Mouse (Mus musculus) embryonic fibroblast, embryonic 13.5 days (primary cell): ENCODE results near the gene Ccdc155. TPM values are rescaled to one million over a fixed set of nuclear protein-coding genes. Genes with fewer than 3 reads are reported as not detected.

Experiments used
- H3K27ac ChIP-seq: 2 replicates; pipeline ENCODE4 v1.5.1; 2012; ENCODE audit warnings: low read length, control low read depth, inconsistent platforms; ENCODE audit not compliant: insufficient read depth
- H3K4me1 ChIP-seq: 2 replicates; pipeline ENCODE4 v1.6.1; 2011; ENCODE audit warnings: low read length; ENCODE audit not compliant: control insufficient read depth, insufficient read depth
- H3K4me3 ChIP-seq: 2 replicates; pipeline ENCODE4 v1.5.1; 2011; ENCODE audit warnings: mild to moderate bottlenecking, control low read depth, low read length; ENCODE audit not compliant: insufficient read depth
- CTCF ChIP-seq: IDR thresholded peaks from 2 replicates; pipeline ENCODE4 v1.5.1; 2011; ENCODE audit warnings: mild to moderate bottlenecking, control low read depth, low read length, moderate library complexity, borderline replicate concordance; ENCODE audit not compliant: insufficient read depth
- POLR2A ChIP-seq: IDR thresholded peaks from 2 replicates; pipeline ENCODE4 v1.6.1; 2011; ENCODE audit warnings: low read depth, mild to moderate bottlenecking, control low read depth, low read length, moderate library complexity
- polyA plus RNA-seq: library from polyadenylated mRNA; stranded (reverse); fragments of >200 nt; gene quantifications from 2 replicates; pipeline ENCODE4 v1.2.4, GENCODE M21; 2011; ENCODE audit warnings: low read depth; ENCODE audit not compliant: missing spikeins, insufficient read length

The Ccdc155 gene
- polyA plus RNA-seq, 1 experiment, result not detected

GRCm38 (mm10) chr7:45148534-45149098 is 56.1 kb downstream of the Ccdc155 start:
- TF ChIP-seq POLR2A (no peak), CTCF (no peak)
- H3K4me3 ChIP-seq, result no peak overlapping the region

GRCm38 (mm10) chr7:45147899-45148298 is 56.8 kb downstream of the Ccdc155 start:
- no peak overlapping the region for H3K4me3 ChIP-seq
- H3K4me1 ChIP-seq, result no peaks in the 10 kb centered on the region
- no peak overlapping the region for H3K27ac ChIP-seq
- TF ChIP-seq CTCF (no peak), POLR2A (no peak)

More at GRCm38 (mm10) chr7:45148534-45149098, 56.1 kb downstream of the Ccdc155 start:
- no peaks in the 10 kb centered on the region for H3K4me1 ChIP-seq
- no peak overlapping the region for H3K27ac ChIP-seq

GRCm38 (mm10) chr7:45147267-45147666 is 57.4 kb downstream of the Ccdc155 start:
- H3K27ac ChIP-seq, result no peak overlapping the region
- TF ChIP-seq CTCF (no peak), POLR2A (no peak)

GRCm38 (mm10) chr7:45145460-45145859 is 59.2 kb downstream of the Ccdc155 start:
- Histone ChIP-seq H3K27ac (no peak overlapping the region), H3K4me1 (no peaks in the 10 kb centered on the region), H3K4me3 (no peak overlapping the region)
- no peak for TF ChIP-seq CTCF
- no peak for TF ChIP-seq POLR2A

More at GRCm38 (mm10) chr7:45147267-45147666, 57.4 kb downstream of the Ccdc155 start:
- Histone ChIP-seq H3K4me1 (no peaks in the 10 kb centered on the region), H3K4me3 (no peak overlapping the region)

GRCm38 (mm10) chr7:45144368-45145174 is 60.1 kb downstream of the Ccdc155 start:
- no peak for TF ChIP-seq CTCF
- no peak for TF ChIP-seq POLR2A
- Histone ChIP-seq H3K27ac (no peak overlapping the region), H3K4me1 (no peaks in the 10 kb centered on the region), H3K4me3 (no peak overlapping the region)

GRCm38 (mm10) chr7:45141914-45142313 is 62.8 kb downstream of the Ccdc155 start:
- Histone ChIP-seq H3K27ac (no peak overlapping the region), H3K4me3 (no peak overlapping the region), H3K4me1 (no peaks in the 10 kb centered on the region)
- TF ChIP-seq CTCF, result no peak
- TF ChIP-seq POLR2A, result no peak

- TF ChIP-seq CTCF (no peak), POLR2A (no peak)
- no peaks in the 10 kb centered on the region for H3K4me1 ChIP-seq
- H3K4me3 ChIP-seq, result no peak overlapping the region
- H3K27ac ChIP-seq, result no peak overlapping the region
These were observed 63.4 kb downstream of the Ccdc155 start for GRCm38 (mm10) chr7:45141319-45141718.

- TF ChIP-seq POLR2A, result no peak
- TF ChIP-seq CTCF, result no peak
- no peak overlapping the region for H3K27ac ChIP-seq
- H3K4me3 ChIP-seq, result no peak overlapping the region
- H3K4me1 ChIP-seq, result no peaks in the 10 kb centered on the region
These were observed 64.6 kb downstream of the Ccdc155 start for GRCm38 (mm10) chr7:45139904-45140723.

GRCm38 (mm10) chr7:45138403-45138802 is 66.3 kb downstream of the Ccdc155 start:
- no peaks in the 10 kb centered on the region for H3K4me1 ChIP-seq
- H3K4me3 ChIP-seq, result no peak overlapping the region
- no peak for TF ChIP-seq POLR2A
- TF ChIP-seq CTCF, result no peak
- no peak overlapping the region for H3K27ac ChIP-seq
